Mouse (Mus musculus) CH12F3 (cell line): ENCODE measurements at regions not wholly inside any gene's neighbourhood (a gene's known extent, or its start where the extent isn't known, plus 50 kb on each side); places are given as distances from the start of the nearest gene placed in this dataset.

ENCODE experiments used
- in situ Hi-C: fragments of 300-500 bp; cut with MboI; formaldehyde crosslinking; loops from 2 replicates; pipeline ENCODE4 v1.14.3; 2020; ENCODE audit warnings: low sequenced_read_pairs

- in situ Hi-C loops, result no loop called here
Observed at GRCm38 (mm10) chr2:61247336-61247735, 284.3 kb upstream of the Rbms1 start.

GRCm38 (mm10) chr2:61246691-61247258 lies 283.8 kb upstream of the Rbms1 start:
- in situ Hi-C loops, result no loop called here

DNA sequence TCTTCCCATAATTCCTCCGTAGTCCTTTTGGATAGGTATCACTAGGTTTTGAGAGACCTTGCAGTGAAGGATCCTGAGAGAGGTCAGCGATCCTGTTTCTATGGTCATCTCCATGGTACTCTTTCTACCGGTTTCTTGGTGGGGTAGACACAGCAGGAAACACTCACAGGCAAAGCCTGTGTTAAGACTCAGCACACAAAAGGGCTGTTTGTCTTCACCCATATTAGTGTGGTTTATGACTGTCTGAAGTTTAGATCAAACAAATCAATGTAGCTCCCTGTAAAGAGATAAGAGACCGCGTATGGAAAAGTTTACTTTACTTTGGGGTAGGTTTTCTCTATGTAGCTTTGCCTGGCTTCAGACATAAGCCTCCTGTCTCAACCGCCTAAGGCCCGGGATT lies 282.5 kb upstream of the Rbms1 start:
- in situ Hi-C loops, result no loop called here

GRCm38 (mm10) chr2:61221676-61222075 lies 258.7 kb upstream of the Rbms1 start:
- in situ Hi-C loops, result no loop called here

- in situ Hi-C loops, result no loop called here
Observed at GRCm38 (mm10) chr2:61221157-61221556, 258.2 kb upstream of the Rbms1 start.

DNA sequence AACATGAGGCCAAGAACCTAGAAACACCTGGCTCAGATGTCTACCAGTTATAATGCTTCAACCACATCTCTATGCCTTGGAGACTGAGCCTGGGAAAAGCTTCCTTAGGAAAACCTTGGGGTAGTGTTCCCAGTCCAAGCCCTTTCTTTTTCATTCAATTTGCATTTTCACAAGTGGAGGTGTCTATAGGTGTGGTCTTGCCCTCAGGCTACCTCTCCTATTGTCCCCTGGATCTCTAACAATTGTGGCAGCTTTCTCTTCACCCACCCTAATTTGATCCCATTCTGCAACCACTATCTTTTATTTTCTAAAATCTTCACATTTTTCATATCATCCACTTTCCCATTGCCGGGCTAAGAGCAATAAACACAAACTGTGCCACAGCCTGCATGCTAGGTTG lies 251.0 kb upstream of the Rbms1 start:
- in situ Hi-C loops, result no loop called here

GRCm38 (mm10) chr2:61201387-61201786 lies 238.4 kb upstream of the Rbms1 start:
- in situ Hi-C loops, result no loop called here

DNA sequence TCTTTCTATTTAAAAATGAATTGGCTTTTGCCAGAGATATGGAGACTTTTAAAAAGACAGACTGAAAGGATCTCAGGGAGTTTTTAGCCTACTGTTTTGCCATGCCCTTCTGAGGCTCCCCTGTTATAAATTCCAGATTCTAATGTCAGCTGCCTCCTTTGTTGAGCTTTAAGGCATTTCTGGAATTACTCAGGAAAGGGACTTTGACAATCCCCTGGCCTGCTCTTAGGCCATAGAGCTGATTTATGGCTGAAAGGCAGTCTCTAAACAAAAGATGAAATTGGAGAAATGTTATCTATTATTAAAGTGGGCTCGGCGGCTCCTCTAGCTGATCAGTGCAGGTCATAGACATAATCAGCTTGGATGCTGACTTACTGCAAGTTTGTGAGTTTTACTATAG lies 231.0 kb upstream of the Rbms1 start:
- in situ Hi-C loops, result no loop called here

DNA sequence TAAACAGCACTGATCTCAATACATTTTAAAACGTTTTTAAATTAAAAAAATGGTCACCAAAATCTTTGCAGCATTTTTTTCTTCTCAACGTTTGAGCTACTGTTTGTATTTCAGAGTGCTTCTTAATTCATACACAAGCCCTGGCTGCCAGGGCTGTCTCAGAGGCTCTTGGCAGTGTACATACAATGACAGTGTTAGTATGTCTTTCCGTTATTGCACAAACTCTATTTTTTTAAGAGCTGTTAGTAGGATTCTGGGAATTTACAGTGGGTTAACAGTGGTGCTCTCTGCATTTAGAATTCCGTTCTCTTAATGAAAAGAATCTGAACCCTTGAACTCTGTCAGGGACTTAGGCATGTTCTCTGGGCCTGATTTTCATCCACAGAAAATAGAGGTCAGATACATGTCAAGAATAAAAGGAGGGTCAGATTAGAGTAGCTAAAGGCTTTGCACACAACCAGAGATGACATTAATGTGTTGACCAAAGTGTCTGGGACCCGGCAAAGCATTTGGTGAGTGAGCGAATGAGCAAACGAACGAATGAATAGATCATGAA lies 219.5 kb upstream of the Rbms1 start:
- in situ Hi-C loops, result no loop called here

GRCm38 (mm10) chr2:61177801-61178200 lies 214.8 kb upstream of the Rbms1 start:
- in situ Hi-C loops, result no loop called here

DNA sequence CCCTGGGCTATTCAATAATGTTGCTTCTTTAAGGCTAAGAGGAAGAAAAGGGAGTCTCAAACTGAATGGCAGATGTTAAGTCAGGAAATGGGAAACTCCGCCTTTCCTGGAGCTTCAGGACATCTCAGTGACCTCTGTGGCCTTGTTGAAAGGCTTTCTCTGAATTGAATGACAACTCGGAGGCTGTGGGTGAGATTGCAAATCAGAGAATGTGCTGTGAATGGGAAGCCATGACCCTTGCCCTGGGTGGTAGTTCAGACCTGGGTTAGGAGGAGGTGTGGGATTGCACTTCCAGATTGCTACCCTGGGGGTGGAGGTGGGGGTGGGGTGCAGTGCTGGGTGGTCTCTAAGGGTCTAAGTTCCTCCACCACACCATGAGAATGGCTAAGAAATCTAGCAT lies 213.8 kb upstream of the Rbms1 start:
- in situ Hi-C loops, result no loop called here

DNA sequence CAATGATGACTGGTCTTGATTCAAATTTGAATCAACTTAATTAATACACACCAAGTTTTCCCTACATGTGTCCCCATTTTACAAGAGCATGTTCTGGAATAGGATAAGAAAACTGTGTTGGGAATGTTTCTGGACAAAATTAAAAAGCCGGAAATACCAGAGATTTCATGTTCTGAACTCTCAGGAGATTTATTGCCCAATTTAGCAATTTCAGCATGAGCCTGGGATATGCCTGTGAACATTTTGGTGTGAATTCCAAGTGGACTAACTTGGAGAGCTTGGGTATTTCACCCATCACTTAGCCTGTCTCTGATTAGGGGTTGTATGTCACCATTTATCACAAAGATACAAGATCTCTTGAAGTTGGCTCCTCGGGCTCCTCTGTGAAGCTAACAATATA lies 210.6 kb upstream of the Rbms1 start:
- in situ Hi-C loops, result no loop called here

- in situ Hi-C loops, result no loop called here
Observed at GRCm38 (mm10) chr2:61161336-61161735, 198.3 kb upstream of the Rbms1 start.

GRCm38 (mm10) chr2:61159761-61160160 lies 196.8 kb upstream of the Rbms1 start:
- in situ Hi-C loops, result no loop called here

DNA sequence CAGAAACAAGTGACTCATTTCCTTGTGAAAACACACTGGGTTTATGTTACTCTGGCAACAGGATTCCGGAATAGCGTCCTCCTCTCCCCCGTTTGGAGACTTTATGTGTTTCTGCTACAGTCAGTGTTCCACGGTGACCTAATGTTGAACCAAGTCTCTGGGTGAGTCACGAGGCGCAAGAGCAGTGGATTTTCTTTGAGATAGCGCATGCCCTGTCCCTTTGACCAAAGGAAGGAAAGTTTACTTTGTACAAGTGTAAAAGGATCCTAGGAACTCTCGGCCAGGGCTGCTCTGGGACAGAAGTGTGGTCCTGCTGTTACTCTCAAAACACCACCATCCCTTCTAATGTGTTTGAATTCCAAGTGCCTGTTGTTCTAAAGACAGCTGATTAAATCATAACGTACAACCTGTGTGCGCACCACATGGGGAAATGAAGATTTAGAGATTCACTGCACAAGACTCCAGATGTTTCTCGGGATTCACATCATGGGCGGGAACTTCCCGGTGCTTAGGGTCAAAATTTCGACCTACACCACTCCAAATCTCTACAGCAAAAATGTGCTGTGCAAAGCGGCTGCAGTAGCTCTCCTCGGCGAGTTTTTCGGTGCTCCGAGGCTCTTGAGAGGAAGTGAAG lies 176.1 kb upstream of the Rbms1 start:
- in situ Hi-C loops, result no loop called here

DNA sequence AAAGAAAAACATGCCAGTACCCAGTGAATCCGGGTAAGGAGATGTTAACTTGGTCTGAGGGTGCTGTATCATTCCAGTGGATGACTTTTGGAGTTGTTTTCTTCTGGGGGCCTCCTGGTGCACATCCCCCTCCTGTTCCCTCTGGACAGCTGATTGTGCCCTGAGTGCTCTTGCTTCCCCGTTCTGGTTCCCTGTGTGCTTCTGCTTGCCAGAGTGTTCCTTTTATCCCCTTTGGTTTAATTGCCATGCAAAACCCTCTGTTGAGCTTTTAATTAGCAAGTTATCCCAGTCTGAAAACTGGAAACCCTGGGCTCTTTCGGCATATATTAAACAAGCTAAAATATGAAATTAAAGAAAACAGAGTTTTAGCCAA lies 175.6 kb upstream of the Rbms1 start:
- in situ Hi-C loops, result no loop called here

- in situ Hi-C loops, result no loop called here
Observed at GRCm38 (mm10) chr2:61137378-61137777, 174.4 kb upstream of the Rbms1 start.

DNA sequence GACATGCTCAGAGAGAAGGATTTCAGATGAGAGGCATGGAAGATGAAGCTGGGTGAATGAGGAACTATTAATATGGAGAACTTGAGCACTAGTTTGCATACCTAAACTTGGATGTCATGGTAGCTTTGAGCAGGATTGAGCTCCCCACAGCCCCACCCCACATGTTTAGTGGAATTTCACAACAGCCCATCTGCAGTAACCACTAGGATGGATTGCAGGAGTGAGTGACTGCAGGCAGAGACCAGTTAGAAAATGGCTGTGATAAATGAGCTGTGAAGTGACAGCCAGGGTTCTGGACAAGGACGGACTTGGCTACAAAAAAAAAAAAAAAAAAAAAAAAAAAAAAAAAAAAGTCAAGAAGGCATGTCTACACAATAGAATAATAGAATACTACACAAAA lies 173.9 kb upstream of the Rbms1 start:
- in situ Hi-C loops, result no loop called here

DNA sequence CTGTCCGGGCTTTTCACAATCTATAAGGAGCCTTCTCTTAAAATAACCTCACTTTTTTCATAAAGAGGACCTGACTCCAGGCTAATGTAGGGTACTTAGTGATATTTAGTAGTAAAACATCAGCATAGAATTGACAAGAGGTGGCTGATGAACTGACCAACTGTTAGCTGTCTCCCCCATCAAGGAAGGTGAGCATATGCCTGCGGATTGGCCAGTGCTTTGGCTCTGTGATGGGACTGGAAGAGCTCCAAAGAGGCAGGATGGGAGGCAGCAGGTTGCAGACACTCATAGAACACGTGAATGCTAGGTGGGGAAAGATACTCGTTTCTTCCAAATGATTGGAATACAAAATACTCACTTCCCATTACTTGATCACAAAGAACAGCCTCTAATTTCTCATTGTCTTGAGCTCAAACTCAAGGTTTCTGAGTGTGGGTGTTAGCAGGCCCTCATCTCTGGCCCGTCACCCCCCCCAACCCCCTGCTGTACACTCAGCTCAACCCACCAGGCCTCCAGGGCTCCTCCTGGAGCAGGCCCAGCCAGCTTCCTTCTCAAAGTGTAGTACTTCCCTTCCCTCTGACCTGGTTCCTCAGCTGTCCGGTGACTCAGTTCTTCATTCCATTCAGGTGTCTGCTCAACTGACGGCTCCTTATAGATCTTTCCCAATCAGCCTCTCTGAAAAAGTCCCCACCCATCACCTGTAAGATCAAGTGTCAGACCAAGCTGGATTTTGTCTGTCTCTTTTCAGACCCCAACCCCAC lies 160.2 kb upstream of the Rbms1 start:
- in situ Hi-C loops, result no loop called here

DNA sequence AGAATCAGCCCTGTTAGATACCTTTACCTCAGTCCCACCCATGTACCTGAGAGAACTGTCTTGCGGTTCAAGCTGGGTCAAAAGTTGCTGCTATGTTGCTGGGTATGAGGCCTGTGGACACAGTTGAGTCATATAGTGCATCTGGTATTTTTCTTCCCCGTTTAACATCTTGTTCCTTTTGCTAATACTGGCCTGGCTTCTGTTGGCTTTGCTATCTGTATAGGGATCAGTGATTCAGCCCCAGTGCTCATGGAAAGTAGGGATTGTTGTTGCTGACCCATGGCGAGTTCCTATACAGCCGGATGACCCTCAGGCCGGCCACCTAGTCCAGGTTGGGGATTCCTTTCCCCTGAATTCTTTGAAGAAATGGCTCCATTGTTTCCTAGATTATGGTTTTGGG lies 158.3 kb upstream of the Rbms1 start:
- in situ Hi-C loops, result no loop called here

- in situ Hi-C loops, result no loop called here
Observed at GRCm38 (mm10) chr2:61114620-61115019, 151.6 kb upstream of the Rbms1 start.

DNA sequence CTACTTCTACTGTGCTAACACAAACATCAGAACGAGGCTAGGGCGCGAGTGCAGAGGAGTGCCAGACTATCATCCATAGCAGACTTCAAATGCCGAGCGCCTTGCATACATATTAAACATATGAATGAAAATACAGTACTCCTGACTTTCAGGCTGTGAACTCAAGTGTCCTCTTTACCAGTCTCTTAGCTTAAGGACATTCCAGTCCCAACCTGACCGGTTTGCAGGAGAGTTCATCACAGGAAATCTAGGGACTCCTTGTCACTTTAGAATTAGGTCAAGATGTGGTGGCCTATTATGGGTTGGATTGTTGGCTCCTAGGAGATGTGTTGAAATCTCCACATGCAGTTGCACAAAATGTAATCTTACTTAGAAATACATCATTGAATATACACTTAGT lies 150.9 kb upstream of the Rbms1 start:
- in situ Hi-C loops, result no loop called here
